Mouse (Mus musculus) monocyte, adult 2 months (primary cell): Measurements from ENCODE around the gene Lgr5.
A peak's percentile ranks its signal among the peaks of the same experiment; 100 is the strongest.

Source experiments
- DNase-seq, 2 experiments: peaks; one replicate each; pipeline ENCODE4 v3.0.0; 2022; ENCODE audit warnings: low spot score in 2 of 2, low read depth in 1 of 2

Gene Lgr5

GRCm38 (mm10) chr10:115457368-115458021 lies 130.1 kb downstream of the Lgr5 start:
- no peak for DNase-seq

DNA sequence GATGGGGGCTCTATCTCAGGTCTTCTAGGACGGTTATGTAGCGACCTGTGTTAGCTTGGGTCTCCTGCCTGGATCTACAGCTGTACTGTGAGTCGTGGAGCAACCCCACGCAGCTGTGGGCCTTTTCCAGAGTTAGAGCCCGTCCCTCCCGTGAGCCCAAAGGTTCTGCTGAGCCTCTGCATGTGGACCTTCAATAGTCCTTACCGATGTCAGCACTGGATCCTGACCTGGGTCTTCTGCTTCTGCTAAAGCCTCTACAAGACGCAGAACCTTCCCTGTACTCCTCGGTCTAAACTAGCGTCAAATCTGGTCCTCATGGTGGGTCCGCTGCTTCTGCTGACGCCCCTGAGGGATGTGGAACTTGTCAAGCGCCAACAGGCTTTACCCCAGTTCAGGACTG lies 139.0 kb downstream of the Lgr5 start:
- no peak for DNase-seq

DNA sequence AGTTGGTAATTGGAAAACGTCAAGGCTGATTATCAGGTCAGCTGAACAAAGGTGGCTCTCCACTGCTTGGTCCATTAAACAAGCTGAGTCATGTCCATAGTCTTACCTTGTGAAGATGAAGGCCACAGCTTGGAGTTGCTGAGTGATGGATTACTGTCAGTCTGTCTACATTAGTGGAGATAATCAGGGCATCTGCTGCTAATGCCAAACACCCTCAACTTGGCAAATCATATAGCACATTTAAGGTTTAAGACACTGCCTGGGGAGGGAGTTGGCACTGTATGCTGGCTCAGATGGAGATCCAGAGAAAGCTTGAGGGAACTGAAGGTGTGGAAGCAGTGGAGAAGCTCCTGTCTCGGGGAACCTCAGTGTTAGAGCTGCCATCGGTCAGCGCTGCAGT lies 150.3 kb downstream of the Lgr5 start:
- no peak for DNase-seq

- no peak for DNase-seq
These were observed 162.2 kb downstream of the Lgr5 start for GRCm38 (mm10) chr10:115425351-115425750.

DNA sequence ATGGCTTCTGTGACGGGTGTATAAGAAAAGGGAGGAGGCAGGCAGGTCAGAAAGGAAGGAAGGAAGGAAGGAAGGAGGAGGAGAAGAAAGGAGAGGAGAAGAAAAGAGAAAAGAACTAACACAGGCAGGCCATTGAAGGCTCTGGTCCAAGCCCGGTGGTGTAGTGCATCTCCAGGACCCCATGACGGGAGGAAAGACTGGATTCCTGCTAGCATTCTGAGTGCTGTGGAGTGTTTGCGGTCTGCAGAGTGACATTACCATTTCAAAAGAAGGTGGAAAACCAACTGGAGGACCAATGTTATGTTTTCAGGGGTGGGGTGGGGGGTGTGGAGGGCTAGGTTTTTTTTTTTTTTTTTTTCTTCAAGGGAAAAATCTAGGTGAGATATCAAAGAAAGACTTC lies 165.6 kb downstream of the Lgr5 start:
- DNase-seq, result no peak

GRCm38 (mm10) chr10:115414056-115414455 lies 173.5 kb downstream of the Lgr5 start:
- DNase-seq, result no peak

GRCm38 (mm10) chr10:115413496-115413895 lies 174.1 kb downstream of the Lgr5 start:
- no peak for DNase-seq

GRCm38 (mm10) chr10:115406393-115406792 lies 181.2 kb downstream of the Lgr5 start:
- peak in 1 of 2 experiments; percentile 4 for DNase-seq
